Mouse (Mus musculus) CH12.LX (cell line): ENCODE data around the gene Spib.

Experiments used
- CTCF ChIP-seq, 2 experiments: IDR thresholded peaks in 1 of 2; conservative IDR thresholded peaks in 1 of 2; 2 replicates each; pipeline ENCODE4 v1.5.1; 2011 to 2012; ENCODE audit warnings: low read depth in 2 of 2, low read length in 2 of 2, improper control_type of control experiment in 1 of 2, inconsistent platforms in 1 of 2, mild to moderate bottlenecking in 1 of 2, moderate library complexity in 1 of 2
- E2F4 ChIP-seq: IDR thresholded peaks from 2 replicates; pipeline ENCODE4 v1.6.1; 2011; ENCODE audit warnings: low read depth, low read length, improper control_type of control experiment; ENCODE audit not compliant: insufficient replicate concordance
- ETS1 ChIP-seq: conservative IDR thresholded peaks from 2 replicates; pipeline ENCODE4 v1.6.1; 2012; ENCODE audit warnings: low read depth, mild to moderate bottlenecking, inconsistent platforms, low read length, improper control_type of control experiment, moderate library complexity
- POLR2A ChIP-seq: IDR thresholded peaks from 2 replicates; pipeline ENCODE4 v1.6.1; 2011; ENCODE audit warnings: low read depth, mild to moderate bottlenecking, improper control_type of control experiment, low read length
- RAD21 ChIP-seq: IDR thresholded peaks from 2 replicates; pipeline ENCODE4 v1.6.1; 2011; ENCODE audit warnings: low read depth, mild to moderate bottlenecking, low read length, improper control_type of control experiment, moderate library complexity
- RCOR1 ChIP-seq: conservative IDR thresholded peaks from 2 replicates; pipeline ENCODE4 v1.6.1; 2012; ENCODE audit warnings: low read depth, mild to moderate bottlenecking, inconsistent platforms, low read length, improper control_type of control experiment

GRCm38 (mm10) chr7:44547725-44548124 is 15.9 kb upstream of the Spib start:
- TF ChIP-seq ETS1 (peak; percentile 91), RAD21 (peak; percentile 6; the same call in 1 of the 2 replicates), RCOR1 (peak; percentile 62; the same call in 1 of the 2 replicates), CTCF (conservative IDR thresholded peaks at IDR 0.05 in 1 of 2, IDR thresholded peaks at IDR 0.05 in 1 of 2; ENCODE audit: low read depth in 2 of 2, low read length in 2 of 2) (no peak), POLR2A (peak; percentile 16; the same call in 1 of the 2 replicates), E2F4 (no peak)
